Mouse (Mus musculus): ENCODE measurements around the gene Aebp1. TPM values are rescaled to one million over a fixed set of nuclear protein-coding genes. Genes with fewer than 3 reads are reported as not detected.

The Aebp1 gene
- polyA plus RNA-seq, 1 experiment: not detected

DNA sequence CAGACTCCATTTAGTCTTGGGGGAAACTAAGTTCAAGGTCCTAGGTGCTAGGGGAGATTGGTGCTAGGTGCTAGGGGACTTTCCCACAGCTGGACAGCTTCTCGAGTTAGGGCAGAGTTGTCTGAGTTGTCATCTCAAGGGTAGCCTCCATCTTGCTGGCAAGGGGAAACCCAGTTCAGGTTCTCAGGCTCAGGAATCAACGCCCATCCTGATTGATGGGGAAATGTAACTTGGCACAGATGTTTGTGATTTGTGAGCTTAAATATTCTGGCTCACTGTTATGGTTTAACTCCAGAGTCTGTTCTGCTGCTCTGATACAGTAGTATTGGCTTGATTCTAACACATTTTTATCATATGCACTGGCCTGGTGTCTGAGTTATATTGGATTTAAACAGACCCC is 56.4 kb downstream of the Aebp1 start:
- Histone ChIP-seq H3K4me3 (ENCODE audit: insufficient read depth, low read depth, low read length) (no peak overlapping the region), H3K27ac (ENCODE audit: insufficient read depth, low read depth, low read length) (no peak overlapping the region), H3K4me1 (ENCODE audit: control insufficient read depth, insufficient read depth, low read length) (no peaks in the 10 kb centered on the region)
- no peak for TF ChIP-seq POLR2A (IDR thresholded peaks at IDR 0.05; ENCODE audit: insufficient read depth, low read depth, low read length)
- TF ChIP-seq CTCF (IDR thresholded peaks at IDR 0.05; ENCODE audit: insufficient read depth, low read depth, low read length): no peak
- 70% methylated on average over 2 of the region's 2 CpGs for WGBS

DNA sequence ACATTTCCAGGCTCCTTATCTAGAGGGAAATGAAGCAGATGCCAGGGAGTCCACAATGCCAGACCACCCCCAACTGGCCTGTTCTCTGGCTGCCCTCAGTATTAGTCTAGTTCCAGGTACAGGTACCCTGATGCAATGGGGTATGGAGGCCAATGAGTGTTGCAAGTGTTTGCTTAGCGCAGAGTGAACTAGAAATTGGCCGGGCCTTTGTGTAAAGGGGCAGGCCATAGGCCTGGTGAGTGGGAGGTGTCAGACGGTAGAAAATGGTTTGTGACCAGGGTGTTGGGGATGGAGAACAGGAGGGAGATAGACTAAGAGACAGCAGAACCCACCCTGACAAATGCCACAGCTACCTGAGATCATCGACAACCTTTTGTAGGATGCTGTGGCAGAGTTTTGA is 57.9 kb downstream of the Aebp1 start:
- Histone ChIP-seq H3K4me3 (ENCODE audit: insufficient read depth, low read depth, low read length) (no peak overlapping the region), H3K27ac (ENCODE audit: insufficient read depth, low read depth, low read length) (no peak overlapping the region), H3K4me1 (ENCODE audit: control insufficient read depth, insufficient read depth, low read length) (no peaks in the 10 kb centered on the region)
- no peak for TF ChIP-seq CTCF (IDR thresholded peaks at IDR 0.05; ENCODE audit: insufficient read depth, low read depth, low read length)
- no peak for TF ChIP-seq POLR2A (IDR thresholded peaks at IDR 0.05; ENCODE audit: insufficient read depth, low read depth, low read length)
- WGBS: 98% methylated on average over 4 of the region's 4 CpGs

DNA sequence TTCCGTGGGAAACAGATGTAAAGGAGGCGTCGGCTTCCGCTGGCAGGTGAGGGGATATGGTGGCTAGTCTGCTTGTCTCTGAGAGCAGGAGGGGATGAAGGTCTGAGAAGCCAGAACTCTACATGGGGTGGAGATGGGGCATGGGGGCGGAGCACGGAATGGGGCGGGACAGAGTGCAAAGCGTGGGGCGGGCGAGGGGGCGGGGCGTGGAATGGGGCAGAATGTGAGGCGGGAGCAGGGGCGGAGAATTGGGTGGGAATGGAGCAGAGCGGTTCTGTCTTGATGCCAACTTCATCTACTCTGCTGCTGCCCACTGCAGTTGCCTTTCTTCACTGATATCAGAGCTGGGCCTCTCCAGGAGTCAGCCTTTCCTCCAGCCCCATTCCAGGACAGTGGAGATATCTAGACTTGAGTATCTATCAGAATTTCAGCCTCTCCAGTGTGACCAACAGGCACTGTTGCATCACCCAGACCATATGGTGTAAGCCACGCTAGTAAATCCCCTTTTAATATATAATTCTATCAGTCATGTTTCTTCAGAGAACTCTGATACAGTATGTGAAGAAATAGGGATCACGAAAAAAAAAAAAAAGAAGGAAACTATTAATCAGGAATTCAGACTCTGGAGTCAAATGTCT is 58.7 kb downstream of the Aebp1 start:
- 41% methylated on average over 17 of the region's 17 CpGs for WGBS
- H3K27ac ChIP-seq (ENCODE audit: insufficient read depth, low read depth, low read length): no peak overlapping the region
- TF ChIP-seq POLR2A (IDR thresholded peaks at IDR 0.05; ENCODE audit: insufficient read depth, low read depth, low read length): no peak
- no peak for TF ChIP-seq CTCF (IDR thresholded peaks at IDR 0.05; ENCODE audit: insufficient read depth, low read depth, low read length)

More for the DNA sequence above, 58.7 kb downstream of the Aebp1 start:
- H3K4me1 ChIP-seq (ENCODE audit: control insufficient read depth, insufficient read depth, low read length): no peaks in the 10 kb centered on the region
- H3K4me3 ChIP-seq (ENCODE audit: insufficient read depth, low read depth, low read length): no peak overlapping the region

Other genes starting within 250 kb of the Aebp1 start
- not detected in 2 replicates for gene Mrps24, start 146.3 kb upstream of the Aebp1 start, polyA plus RNA-seq (2012; ENCODE audit: insufficient read depth, insufficient read length, low replicate concordance, missing spikeins)
- gene Urgcp, start 99.6 kb upstream of the Aebp1 start, polyA plus RNA-seq (2012; ENCODE audit: insufficient read depth, insufficient read length, low replicate concordance, missing spikeins): not detected in 2 replicates
- not detected in 2 replicates for gene Dbnl, start 73.5 kb upstream of the Aebp1 start, polyA plus RNA-seq (2012; ENCODE audit: insufficient read depth, insufficient read length, low replicate concordance, missing spikeins)
- gene Pgam2, start 58.2 kb upstream of the Aebp1 start, polyA plus RNA-seq (2012; ENCODE audit: insufficient read depth, insufficient read length, low replicate concordance, missing spikeins): not detected in 2 replicates
- gene Polm, start 23.9 kb upstream of the Aebp1 start, polyA plus RNA-seq (2012; ENCODE audit: insufficient read depth, insufficient read length, low replicate concordance, missing spikeins): not detected in 2 replicates
- not detected in 2 replicates for gene Pold2, start 16.3 kb downstream of the Aebp1 start, polyA plus RNA-seq (2012; ENCODE audit: insufficient read depth, insufficient read length, low replicate concordance, missing spikeins)
- not detected in 2 replicates for gene Myl7, start 36.8 kb downstream of the Aebp1 start, polyA plus RNA-seq (2012; ENCODE audit: insufficient read depth, insufficient read length, low replicate concordance, missing spikeins)
- not detected in 2 replicates for gene Gck, start 88.1 kb downstream of the Aebp1 start, polyA plus RNA-seq (2012; ENCODE audit: insufficient read depth, insufficient read length, low replicate concordance, missing spikeins)
- not detected in 2 replicates for gene Ykt6, start 93.7 kb downstream of the Aebp1 start, polyA plus RNA-seq (2012; ENCODE audit: insufficient read depth, insufficient read length, low replicate concordance, missing spikeins)
- gene Camk2b, start 204.4 kb downstream of the Aebp1 start, polyA plus RNA-seq (2012; ENCODE audit: insufficient read depth, insufficient read length, low replicate concordance, missing spikeins): 150 and 183 TPM in 2 replicates

Measured in olfactory bulb, adult 2 months (tissue).